Mouse (Mus musculus) CH12.LX (cell line): ENCODE results near the gene Hilpda.

Source experiments
- BHLHE40 ChIP-seq: IDR thresholded peaks from 2 replicates; pipeline ENCODE4 v1.6.1; 2011; ENCODE audit warnings: mild to moderate bottlenecking, low read depth, low read length, improper control_type of control experiment
- CTCF ChIP-seq, 2 experiments: IDR thresholded peaks in 1 of 2; conservative IDR thresholded peaks in 1 of 2; 2 replicates each; pipeline ENCODE4 v1.5.1; 2011 to 2012; ENCODE audit warnings: low read depth in 2 of 2, low read length in 2 of 2, improper control_type of control experiment in 1 of 2, inconsistent platforms in 1 of 2, mild to moderate bottlenecking in 1 of 2, moderate library complexity in 1 of 2
- E2F4 ChIP-seq: IDR thresholded peaks from 2 replicates; pipeline ENCODE4 v1.6.1; 2011; ENCODE audit warnings: low read depth, low read length, improper control_type of control experiment; ENCODE audit not compliant: insufficient replicate concordance
- EP300 ChIP-seq: IDR thresholded peaks from 2 replicates; pipeline ENCODE4 v1.6.1; 2011; ENCODE audit warnings: low read length, improper control_type of control experiment
- KAT2A ChIP-seq: IDR thresholded peaks from 2 replicates; pipeline ENCODE4 v1.6.1; 2012; ENCODE audit warnings: low read length, improper control_type of control experiment, inconsistent platforms; ENCODE audit not compliant: insufficient replicate concordance
- MAFK ChIP-seq: IDR thresholded peaks from 2 replicates; pipeline ENCODE4 v1.6.1; 2011; ENCODE audit warnings: low read length, improper control_type of control experiment; ENCODE audit not compliant: insufficient replicate concordance
- MAX ChIP-seq: IDR thresholded peaks from 2 replicates; pipeline ENCODE4 v1.6.1; 2011; ENCODE audit warnings: low read length, improper control_type of control experiment
- MXI1 ChIP-seq: IDR thresholded peaks from 2 replicates; pipeline ENCODE4 v1.6.1; 2011; ENCODE audit warnings: mild to moderate bottlenecking, low read depth, low read length, improper control_type of control experiment
- POLR2A ChIP-seq: IDR thresholded peaks from 2 replicates; pipeline ENCODE4 v1.6.1; 2011; ENCODE audit warnings: low read depth, mild to moderate bottlenecking, improper control_type of control experiment, low read length
- POLR2AphosphoS2 ChIP-seq: IDR thresholded peaks from 2 replicates; pipeline ENCODE4 v1.6.1; 2011; ENCODE audit warnings: low read depth, low read length, improper control_type of control experiment
- RAD21 ChIP-seq: IDR thresholded peaks from 2 replicates; pipeline ENCODE4 v1.6.1; 2011; ENCODE audit warnings: low read depth, mild to moderate bottlenecking, low read length, improper control_type of control experiment, moderate library complexity
- USF1 ChIP-seq: IDR thresholded peaks from 2 replicates; pipeline ENCODE4 v1.6.1; 2014; ENCODE audit warnings: low read depth, mild to moderate bottlenecking, inconsistent platforms, low read length, improper control_type of control experiment
- ZMIZ1 ChIP-seq: IDR thresholded peaks from 2 replicates; pipeline ENCODE4 v1.6.1; 2012; ENCODE audit warnings: low read depth, mild to moderate bottlenecking, inconsistent platforms, low read length, improper control_type of control experiment
- ZNF384 ChIP-seq: IDR thresholded peaks from 2 replicates; pipeline ENCODE4 v1.6.1; 2012; ENCODE audit warnings: low read depth, low read length, improper control_type of control experiment, inconsistent platforms

GRCm38 (mm10) chr6:29261831-29262230 is 10.5 kb upstream of the Hilpda start:
- TF ChIP-seq BHLHE40, result no peak
- TF ChIP-seq MAFK, result no peak
- no peak for TF ChIP-seq POLR2A
- no peak for TF ChIP-seq USF1
- TF ChIP-seq CTCF (conservative IDR thresholded peaks at IDR 0.05 in 1 of 2, IDR thresholded peaks at IDR 0.05 in 1 of 2; ENCODE audit: low read depth in 2 of 2, low read length in 2 of 2), result no peak
- TF ChIP-seq MAX, result no peak
- no peak for TF ChIP-seq POLR2AphosphoS2
- no peak for TF ChIP-seq ZNF384
- no peak for TF ChIP-seq E2F4
- TF ChIP-seq EP300, result no peak
- no peak for TF ChIP-seq ZMIZ1
- no peak for TF ChIP-seq KAT2A
- TF ChIP-seq MXI1, result no peak
- TF ChIP-seq RAD21, result no peak
